Mouse (Mus musculus) testis, postnatal 14 days (tissue): Measurements from ENCODE around the gene Bend3.

Experiments used
- DNase-seq: peaks from one replicate; pipeline ENCODE4 v3.0.0; 2021; ENCODE audit warnings: low spot score

Bend3 gene

DNA sequence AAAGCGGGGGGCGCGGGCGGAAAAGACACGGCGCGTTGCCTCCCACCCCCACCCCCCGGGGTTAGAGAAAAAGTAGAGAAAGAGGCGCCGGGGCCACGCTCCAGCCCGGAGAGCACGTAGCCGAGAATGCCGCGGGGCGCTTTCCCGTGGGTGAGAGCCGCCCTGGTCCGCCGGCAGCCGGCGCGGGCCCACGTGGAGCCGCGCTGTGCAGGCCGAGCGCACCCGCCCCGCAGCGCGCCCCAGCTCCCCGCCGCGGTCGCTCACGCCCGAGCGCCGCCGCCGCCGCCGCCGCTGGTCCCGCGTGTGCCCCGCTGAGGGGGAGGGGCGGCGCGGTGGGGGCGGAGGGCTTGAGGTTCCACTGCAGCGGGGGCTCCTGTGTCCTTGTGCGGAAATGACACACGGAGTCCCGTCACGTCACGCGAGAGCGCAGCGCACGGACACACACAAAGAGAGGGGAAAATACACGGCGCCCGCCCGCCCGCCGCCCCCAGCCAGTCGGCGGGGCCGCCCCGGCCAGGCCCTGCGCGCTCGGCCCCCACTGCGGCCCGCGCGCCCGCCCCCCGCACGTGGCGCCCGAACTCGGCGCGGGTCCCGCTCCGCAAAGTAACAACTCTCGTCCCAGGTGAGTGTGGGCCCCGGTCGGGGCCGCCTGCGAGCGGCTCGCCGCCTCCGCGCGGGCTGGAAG lies at the start of gene Bend3:
Gene Bend3, plus strand, starts transcription at position 81 of the 685 bp plus-strand sequence.
- peak; percentile 78 for DNase-seq

DNA sequence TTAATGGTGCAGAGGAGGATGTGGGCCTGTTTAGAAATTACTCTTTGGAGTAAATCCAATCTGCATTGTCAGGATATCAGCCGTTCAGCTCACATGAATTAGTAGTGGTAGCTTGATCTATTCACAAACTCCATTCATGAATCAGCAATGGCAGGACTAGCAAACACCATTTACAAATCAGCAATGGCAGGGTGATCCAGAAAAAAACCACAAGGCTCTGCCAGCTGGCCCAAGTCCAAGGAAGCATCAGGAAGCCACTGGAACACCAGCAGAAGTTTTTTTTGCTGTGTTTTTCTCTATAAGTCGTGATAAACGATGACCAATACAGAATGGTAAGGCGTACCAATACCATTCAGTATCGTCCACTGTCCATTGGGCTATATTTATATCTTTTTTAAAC lies 48.0 kb upstream of the Bend3 start:
- no peak for DNase-seq

DNA sequence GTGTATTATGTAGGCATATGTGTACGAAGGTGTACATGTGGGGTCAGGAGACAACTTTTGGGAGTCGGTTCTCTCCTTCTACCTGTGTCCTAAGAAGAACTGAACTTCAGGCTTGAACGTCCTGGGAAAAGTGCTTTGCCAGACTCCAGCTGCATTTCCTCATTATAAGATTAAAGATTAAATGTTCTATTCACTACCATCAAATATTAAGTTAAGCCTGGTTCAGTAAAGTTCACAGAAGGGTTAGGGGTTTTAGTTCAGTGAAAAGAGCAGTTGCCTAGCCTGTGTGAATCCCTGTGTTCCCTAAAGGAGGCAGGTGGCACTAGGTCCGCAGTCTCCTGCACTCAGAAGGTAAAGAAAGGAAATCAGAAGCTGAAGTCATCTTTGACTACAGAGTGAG lies 44.3 kb upstream of the Bend3 start:
- DNase-seq = no peak

DNA sequence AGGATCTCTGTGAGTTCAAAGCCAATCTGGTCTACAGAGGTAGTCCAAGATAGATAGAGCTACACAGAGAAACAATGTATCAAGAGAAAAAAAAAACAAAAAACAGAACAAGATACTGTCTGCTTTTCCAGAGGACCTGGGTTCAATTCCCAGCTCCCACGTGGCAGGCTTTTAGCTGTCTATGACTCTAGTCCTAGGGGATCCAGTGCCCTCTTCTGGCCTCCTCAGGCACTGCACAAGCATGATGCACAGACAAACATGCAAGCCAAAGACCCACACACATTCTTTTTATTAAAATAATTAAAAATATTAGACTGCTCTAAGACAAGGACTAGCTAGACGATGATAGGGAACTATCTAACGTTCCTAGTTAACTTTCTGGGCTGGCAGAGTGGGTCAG lies 42.9 kb upstream of the Bend3 start:
- DNase-seq = peak; percentile 29

DNA sequence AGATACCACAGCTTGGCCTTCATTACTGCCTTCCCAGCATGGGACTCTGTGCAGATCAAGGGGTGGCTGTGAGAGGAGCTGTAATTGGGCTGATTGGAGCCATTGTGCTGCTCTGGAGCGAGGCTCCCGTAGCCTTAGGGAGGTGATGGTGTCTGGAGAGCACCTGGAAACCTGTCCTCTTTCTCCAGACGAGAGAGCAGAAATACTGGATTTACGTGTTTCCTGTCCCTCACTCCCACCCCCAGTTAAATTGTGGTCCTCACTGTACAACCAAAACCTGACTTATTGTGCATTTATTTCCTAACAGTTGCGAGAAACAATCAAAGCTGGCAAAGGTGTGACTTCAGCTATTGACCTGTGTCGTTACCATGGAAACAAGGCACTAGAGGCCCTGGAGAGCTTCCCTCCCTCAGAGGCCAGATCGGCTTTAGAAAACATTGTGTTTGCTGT lies 39.1 kb upstream of the Bend3 start:
- DNase-seq = no peak

DNA sequence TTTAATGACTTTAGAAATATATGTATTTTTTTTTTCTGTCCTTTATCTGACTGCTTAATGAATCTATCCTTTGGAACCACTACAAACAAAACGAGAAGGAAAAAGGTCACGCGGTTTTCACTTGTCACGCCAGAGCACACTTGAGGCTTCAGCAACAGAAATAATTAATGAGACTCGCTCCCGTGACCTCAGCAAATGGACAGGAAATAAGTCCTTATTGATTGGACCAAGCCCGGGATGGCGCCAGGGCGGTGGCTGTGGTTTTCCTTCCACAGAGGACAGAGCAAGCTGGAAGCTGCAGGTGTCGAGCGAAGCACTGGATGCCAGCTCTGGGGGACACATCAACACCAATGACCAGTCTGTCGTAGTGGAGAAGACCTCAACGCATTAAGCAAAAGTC lies 38.6 kb upstream of the Bend3 start:
- DNase-seq = no peak

DNA sequence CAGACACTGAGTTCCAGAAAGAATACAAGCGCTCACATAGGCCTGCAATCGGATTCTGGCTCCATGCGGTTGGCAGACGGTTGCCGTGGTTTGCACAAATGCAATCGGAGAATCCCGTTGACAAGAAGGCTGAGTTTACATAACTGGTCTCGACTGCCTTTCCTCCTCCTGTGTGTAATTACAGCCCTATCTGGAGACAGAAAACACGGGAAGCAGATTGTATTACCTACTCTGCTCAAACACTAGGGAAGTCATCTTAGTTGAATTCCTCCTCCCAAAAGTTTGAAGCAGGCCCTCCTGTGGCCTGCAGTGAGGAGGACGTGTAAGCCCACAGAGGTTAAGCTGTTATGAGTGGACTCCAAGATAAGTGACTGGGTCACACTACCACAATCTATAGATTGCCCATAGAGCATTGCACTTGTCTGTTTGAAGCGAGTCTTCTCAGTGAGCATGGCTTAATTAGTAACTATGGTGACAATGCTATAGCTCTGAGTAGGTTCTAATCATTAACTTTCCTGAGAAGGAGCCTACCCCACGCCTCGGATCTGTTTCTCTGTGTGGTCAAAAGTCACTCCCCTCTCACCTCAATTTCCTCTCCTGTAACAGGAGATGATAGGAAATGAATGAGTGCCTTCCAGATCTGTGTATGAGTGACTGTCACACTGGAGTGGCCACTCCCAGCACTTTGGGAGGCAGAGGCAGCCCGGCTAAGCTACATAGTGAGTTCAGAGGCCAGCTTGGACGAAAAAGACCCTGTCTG lies 37.5 kb upstream of the Bend3 start:
- no peak for DNase-seq

DNA sequence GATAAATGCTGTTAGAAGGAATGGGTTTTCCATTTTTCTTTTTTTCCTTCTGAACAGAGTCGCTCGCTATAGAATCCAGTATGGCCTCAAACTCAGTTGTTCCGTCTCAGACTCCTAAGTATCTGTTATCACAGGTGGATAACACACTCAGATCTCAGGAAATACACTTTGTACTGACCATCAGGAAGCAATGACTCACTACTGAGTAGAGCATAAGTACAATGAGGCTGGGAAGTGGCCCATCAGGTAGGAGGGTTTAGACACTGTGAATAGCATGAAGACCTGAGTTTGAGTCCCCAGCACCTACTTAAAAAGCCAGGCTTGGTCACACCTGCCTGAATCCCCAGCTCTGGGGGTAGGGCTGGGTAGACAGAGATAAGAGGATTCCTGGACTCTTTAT lies 30.0 kb upstream of the Bend3 start:
- DNase-seq = no peak

DNA sequence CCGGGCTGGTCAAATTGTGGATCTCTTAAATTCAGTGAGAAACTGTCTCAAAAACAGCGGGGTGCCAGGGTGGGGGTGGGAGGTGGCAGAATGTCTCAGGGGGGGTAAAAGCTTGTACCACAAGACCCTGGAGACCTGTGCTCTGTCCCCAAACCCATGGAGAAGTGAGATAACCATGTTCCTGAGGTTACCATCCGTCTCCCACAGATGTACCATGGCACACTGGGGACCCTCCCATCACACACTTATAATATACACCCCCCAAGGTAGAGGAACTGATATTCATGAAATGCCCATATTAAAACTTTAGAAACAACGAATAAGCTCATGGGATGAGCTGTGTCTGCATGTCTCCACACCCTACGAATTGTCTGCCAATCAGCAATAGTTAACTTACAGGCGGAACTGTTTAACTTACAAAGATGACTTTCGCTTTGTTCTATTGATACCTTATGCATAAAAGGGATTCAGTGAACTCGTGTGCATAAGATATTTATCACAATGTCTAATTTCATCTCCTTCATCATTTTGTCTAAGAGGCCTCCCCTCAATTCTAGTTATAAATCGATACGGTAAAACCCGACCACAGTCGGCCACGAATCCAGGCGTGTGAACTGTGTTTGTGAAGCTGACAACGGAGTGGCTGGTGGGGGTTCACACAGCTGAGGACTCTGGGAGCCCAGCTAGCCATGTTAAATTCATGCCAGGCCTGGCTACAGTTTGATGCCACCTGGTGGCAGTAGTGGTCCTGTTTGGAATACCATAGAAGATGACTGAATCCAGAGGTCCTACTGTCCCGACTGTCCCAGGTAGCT lies 26.6 kb upstream of the Bend3 start:
- DNase-seq = peak; percentile 27

DNA sequence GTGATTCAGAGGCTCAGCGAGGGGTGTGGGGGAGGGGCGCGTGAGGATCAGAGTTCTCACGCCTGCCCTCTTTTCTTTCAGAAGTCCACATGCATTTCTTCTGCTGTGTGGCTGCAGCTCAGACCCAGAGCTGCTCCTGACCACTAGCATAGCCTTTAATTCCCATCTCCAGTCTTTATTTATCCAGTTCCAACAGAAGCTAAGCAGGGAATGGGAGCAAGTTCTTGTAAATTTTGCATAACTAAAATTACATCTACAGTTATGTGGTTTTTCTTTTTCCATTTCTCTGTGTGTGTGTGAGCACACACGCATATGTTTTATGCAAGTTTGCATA lies 26.0 kb upstream of the Bend3 start:
- no peak for DNase-seq

DNA sequence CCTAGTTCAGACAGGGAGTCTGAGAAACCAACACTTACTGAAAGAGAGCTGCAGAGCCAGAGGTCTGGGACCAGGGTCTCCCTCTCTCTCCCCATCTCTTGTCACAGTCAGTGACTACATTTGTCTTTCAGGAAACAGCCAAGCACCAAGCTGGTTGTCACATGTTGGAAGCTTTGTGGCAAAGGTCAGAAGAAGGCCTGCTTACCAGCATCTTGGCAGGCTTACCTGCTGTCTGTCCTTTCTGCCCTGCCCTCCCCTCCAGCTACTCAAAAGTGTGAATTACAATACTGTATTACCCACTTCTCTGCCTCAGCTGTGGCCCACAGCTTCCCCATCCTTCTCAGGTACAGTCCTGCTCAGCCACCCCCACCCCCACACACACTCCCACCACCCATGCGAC lies 24.4 kb upstream of the Bend3 start:
- no peak for DNase-seq

DNA sequence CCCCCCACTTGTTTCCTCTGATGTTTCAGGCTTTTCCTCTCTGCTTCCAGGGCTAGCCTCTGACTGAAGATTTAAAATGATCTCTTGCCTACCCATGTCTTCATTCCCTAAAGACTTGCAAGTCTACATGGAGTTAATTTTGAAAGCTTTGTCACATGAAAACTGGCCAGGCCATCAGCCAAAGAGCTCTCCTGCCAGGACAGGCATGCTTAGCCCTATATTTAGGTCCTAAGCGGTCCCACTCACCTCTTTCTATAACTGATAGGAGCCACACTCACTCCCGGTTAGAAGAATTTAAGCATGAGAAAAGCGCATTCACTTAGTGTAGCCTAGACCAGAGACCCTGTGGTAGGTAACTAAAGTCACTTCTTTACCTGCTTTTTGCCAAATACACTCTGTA lies 24.0 kb upstream of the Bend3 start:
- DNase-seq = no peak

DNA sequence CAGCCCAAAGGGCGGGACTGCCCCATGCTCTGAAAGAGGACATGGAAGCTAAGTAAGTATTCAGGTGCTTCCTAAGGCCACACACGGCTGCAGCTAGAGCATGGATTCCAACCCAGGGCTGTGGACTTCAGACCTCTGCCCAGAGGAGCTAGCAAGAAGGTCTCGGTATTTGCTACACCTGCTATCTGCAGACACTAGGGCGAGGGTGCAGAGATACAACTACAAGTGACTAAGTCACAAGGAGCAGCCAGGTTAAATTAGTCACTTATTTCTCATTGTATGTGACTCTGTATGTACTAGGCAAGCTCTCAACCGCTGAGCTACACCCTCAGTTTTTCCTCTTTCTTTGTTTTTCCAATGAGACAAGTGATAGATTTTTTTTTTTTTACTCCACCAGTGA lies 15.8 kb upstream of the Bend3 start:
- no peak for DNase-seq

DNA sequence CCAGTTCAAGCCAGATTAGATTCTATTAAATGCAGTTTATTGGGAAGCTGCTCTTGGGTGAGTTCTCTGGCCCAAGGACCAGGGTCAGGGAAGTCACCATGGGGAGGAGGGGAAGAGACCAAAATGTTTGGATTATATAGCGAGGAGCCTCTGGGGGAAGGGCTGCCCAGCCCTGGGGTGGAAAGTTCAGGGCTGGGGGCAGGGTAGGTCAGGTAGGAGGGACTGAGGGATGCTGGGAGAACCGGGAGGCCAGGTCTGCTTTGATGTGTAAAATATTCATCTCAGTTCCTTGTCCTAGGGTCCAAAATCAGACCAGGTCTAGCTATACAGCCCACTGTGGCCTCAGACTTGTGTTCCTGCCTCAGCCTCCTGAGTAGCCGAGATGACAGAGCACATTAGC lies 15.4 kb upstream of the Bend3 start:
- DNase-seq = no peak

DNA sequence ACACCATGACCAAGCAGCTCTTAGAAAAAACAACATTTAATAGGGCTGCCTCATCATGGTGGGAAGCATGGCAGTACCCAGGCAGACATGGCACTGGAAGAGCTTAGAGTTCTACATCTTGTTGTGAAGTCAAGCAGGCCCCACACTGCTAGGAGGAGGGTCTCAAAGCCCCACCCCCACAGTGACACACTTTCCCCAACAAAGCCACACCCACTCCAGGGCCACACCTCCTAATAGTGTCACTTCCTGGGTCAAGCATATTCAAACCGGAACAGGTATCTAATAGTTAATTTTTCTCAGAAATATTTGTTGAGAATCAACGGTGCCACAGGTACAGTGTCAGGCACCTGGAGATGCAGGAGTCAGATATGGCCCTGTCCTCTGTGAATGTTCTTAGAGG lies 12.4 kb upstream of the Bend3 start:
- no peak for DNase-seq

DNA sequence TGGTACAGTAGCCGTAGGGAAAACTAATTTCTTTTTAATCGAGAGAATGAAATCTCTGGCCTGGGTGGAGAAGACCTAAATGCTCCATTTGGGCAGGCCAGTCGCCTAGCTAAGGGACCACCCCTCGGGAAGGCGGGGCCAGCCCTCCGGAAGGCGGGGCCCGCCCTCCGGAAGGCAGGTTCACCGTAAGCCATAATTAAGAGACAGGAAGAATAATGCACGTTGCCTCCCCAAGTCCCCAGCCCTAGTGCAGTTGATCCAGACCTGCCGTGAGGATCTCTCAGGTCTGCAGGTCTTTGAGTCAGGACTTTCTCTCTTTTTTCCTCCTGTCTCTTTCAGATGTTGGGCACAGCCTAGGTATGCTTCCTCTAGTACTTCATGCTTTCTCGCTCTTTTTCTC lies 11.0 kb upstream of the Bend3 start:
- no peak for DNase-seq

DNA sequence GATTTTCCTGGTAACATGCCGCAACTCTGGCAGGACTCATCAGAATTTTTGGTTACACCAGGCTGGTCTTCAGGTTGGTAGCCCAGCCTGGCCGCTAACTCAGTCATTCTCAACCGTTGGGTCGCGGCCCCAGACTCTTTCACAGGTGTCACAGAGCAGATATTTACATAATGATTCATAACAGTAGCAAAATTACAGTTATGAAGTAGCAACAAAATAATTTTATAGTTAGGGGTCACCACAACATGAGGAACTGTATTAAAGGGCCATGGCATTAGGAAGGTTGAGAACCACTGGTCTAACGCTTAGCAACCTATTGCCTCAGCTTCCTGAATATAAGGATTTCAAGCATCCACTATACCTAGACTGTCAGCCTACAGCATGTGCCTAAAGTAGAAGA lies 10.3 kb upstream of the Bend3 start:
- no peak for DNase-seq

DNA sequence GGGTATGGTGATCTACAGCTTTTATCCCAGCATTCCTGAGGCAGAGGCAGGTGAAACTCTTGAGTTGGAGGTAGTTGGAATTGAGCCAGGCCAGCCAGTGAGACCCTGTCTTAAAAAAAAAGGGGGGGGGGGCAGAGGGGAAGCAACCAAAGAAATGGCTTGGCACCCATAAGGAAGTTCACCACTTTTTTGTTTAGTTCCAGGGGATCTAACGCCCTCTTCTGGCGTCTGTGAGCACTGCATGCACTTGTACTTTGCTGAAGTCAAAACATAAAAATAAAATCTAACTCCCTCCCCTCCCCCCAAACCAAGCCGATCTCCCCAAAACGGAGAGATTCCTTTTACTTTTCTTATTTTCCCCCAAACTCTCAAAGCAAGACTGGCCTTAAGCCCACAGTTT lies 3.3 kb upstream of the Bend3 start:
- no peak for DNase-seq

DNA sequence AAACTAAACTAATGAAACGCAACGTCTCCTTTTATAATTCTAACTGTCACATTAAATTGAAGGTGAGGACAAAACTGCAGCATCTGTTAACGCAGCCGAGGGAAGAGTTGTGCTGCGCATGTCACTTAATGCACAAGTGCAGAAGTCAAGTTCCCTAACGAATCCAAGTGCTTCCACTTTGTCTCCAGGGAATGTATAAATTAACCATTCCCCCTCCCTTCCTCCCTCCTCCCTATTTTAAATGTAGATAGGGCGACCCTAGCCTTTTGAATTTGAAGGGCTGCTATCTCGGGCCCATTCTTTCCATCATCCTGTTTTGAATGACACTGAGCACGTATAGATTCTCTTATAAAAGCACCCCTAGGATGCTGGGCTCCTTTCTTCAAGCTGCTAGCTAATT lies 1.2 kb upstream of the Bend3 start:
- DNase-seq = no peak

DNA sequence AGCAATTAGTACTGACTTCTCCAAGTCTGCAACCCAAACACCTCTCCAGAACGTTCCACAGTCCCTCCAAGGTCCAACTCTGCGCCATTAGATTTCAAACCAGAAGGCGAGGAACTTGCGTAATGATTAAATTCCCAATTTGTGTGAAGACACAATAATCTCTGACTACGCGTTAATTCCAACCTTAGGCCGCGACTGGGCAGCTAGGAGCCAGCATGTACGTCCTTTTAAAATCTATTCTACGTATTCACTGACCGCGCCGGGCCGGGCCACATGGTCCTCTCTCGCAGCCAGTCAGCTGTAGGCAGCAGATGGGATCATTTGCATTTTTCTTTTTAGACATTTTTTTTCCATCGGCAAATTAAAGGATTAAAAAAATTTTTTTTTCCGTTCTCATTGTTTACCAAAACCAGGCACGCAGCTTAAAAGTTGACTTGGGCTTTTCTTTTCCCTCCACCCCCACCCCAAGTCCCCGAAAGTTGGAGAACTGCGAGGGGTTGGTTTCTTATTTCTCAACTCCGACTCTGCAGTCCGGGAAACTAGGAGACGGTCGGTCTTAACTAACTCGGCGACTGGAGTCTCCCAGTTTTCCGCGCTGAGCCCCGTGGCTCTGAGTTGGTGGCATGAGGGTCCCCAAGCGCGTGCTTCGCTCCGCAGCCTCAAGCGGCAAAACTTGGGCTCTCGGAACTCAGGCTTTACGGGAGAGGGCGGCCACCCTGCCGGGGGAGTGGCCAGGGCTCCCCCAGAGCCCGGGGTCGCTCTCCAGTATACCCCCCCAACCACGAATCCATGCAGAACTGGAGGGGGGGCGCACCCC lies 558 bp upstream of the Bend3 start:
- peak; percentile 53 for DNase-seq

DNA sequence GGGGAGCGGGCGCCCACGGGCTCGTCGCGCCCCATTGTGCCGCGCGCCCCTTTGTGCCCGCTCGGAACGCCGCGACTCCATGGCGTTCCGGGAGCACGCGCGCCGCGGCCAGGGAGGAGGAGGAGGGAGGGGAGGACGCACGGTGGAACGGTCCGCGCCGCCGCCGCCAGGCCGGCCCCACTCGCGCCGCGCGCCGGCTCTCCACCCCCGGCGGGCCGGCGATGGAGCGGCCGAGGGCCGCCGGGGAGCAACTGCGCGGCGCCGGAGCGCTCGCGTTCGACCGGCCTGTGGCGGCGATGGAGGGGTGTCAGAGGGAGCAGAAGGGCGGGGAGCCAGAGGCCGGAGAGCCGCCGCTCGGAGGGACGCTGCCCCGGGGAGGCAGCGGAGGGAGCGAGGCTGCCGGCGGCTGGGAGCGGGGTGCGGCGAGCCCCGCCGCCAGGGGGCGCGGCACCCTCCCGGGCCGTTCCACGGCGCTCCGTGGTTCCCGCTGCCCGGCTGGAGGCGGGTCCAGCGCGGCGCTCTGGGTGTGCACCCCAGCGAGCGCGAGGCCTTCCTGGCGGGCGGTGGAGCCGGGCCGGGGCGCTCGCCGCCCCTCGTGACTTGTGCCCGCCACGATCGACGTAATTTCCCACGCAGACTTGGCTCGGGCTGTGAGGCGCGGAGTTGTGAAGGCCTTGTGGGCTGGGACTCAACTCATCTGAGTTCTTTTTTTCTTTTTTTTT lies 966 bp downstream of the Bend3 start:
- peak; percentile 86 for DNase-seq
